Mouse (Mus musculus): ENCODE measurements at regions not wholly inside any gene's neighbourhood (a gene's known extent, or its start where the extent isn't known, plus 50 kb on each side); places are given as distances from the start of the nearest gene placed in this dataset.

DNA sequence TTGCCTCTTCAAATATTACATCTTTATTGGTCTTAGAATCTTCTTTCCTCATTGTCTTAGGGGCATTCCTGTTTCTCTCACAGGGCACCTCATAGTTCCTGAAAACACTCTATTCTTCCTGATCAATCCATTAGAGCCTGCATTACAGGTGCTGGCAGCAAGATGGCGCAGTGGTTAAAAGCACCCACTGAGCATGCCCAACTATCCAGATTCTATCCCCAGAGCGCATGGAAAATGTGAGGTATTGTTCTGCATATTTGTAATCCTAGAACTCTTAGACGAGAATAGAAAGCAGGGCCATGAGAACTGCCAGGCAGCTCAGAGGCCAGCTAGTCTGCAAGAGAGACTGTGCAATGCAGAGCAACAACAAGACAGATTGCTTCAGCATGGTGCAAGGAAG, 67.7 kb upstream of the Fam98a start:
- Histone ChIP-seq H3K27me3 (replicated peaks; ENCODE audit: control insufficient read depth, insufficient read depth, low read length) (no peaks in the 10 kb centered on the region), H3K4me3 (ENCODE audit: low read depth, low read length) (no peak overlapping the region), H3K36me3 (ENCODE audit: control insufficient read depth, insufficient read depth, low read length) (no peaks in the 10 kb centered on the region), H3K4me2 (ENCODE audit: low read length) (no peak overlapping the region), H3K27ac (ENCODE audit: low read depth) (no peak overlapping the region), H3K9me3 (ENCODE audit: control insufficient read depth, low read length) (no peaks in the 10 kb centered on the region), H3K9ac (ENCODE audit: low read length) (no peak overlapping the region), H3K4me1 (replicated peaks; ENCODE audit: control insufficient read depth, insufficient read depth, low read length) (no peaks in the 10 kb centered on the region)
- no peak for ATAC-seq (replicated peaks; ENCODE audit: low FRiP score, low TSS enrichment, low read depth)
- WGBS, result 70% methylated on average over 3 of the region's 3 CpGs
- no peak for DNase-seq (ENCODE audit: low spot score)

DNA sequence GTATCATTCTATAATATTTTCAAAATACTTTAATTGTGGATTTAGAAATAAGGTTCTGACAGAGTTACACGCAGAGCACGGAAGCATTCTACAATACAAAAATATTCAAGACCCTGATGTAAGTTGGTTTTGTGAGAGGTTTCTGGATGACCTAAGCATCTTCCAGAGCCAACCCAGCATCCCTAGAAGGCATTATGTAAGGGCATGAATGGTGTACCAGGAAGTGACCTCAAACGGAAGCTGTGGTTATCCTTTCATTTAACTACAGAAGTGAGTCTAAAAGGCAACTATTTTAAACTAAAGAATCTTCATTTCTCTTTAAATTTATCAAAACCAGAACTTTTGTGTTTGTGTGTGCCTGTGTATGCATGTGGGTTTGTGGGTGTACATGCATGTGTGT, 66.8 kb upstream of the Fam98a start:
- no peak overlapping the region for H3K27ac ChIP-seq (ENCODE audit: low read depth)
- 94% methylated on average over 3 of the region's 3 CpGs for WGBS

DNA sequence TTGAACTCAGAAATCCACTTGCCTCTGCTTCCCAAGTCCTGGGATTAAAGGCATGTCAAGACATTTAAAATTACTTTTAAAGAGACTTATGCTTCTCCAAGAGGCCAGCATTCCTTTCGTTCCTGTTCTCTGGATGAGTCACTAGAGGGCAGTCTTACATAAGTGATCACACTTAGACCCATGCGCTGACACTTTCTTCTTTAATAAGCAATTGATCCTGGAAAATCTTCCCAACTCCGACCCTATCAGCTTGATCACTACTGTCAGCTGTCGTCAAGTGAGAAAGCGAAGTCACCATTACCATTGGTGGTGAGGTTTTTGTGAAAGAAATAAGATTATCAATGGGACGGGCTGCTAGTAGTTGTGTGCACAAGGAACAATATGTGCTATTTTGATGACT, 65.5 kb upstream of the Fam98a start:
- no peak overlapping the region for H3K9ac ChIP-seq (ENCODE audit: low read length)
- no peaks in the 10 kb centered on the region for H3K9me3 ChIP-seq (ENCODE audit: control insufficient read depth, low read length)
- no peak overlapping the region for H3K4me3 ChIP-seq (ENCODE audit: low read depth, low read length)
- ATAC-seq (replicated peaks; ENCODE audit: low FRiP score, low TSS enrichment, low read depth) (0 out of 2 replicates have a peak, but pooled peaks have one; percentile 53), DNase-seq (ENCODE audit: low spot score) (peak; percentile 56)
- no peaks in the 10 kb centered on the region for H3K4me1 ChIP-seq (replicated peaks; ENCODE audit: control insufficient read depth, insufficient read depth, low read length)
- no peaks in the 10 kb centered on the region for H3K36me3 ChIP-seq (ENCODE audit: control insufficient read depth, insufficient read depth, low read length)
- no peak overlapping the region for H3K4me2 ChIP-seq (ENCODE audit: low read length)
- no peaks in the 10 kb centered on the region for H3K27me3 ChIP-seq (replicated peaks; ENCODE audit: control insufficient read depth, insufficient read depth, low read length)
- H3K27ac ChIP-seq (ENCODE audit: low read depth), result no peak overlapping the region
- WGBS, result 25% methylated on average over 6 of the region's 6 CpGs

More for the DNA sequence above, 66.8 kb upstream of the Fam98a start:
- Histone ChIP-seq H3K9me3 (ENCODE audit: control insufficient read depth, low read length) (no peaks in the 10 kb centered on the region), H3K9ac (ENCODE audit: low read length) (no peak overlapping the region), H3K27me3 (replicated peaks; ENCODE audit: control insufficient read depth, insufficient read depth, low read length) (no peaks in the 10 kb centered on the region), H3K36me3 (ENCODE audit: control insufficient read depth, insufficient read depth, low read length) (no peaks in the 10 kb centered on the region), H3K4me3 (ENCODE audit: low read depth, low read length) (no peak overlapping the region), H3K4me2 (ENCODE audit: low read length) (no peak overlapping the region), H3K4me1 (replicated peaks; ENCODE audit: control insufficient read depth, insufficient read depth, low read length) (no peaks in the 10 kb centered on the region)
- ATAC-seq (replicated peaks; ENCODE audit: low FRiP score, low TSS enrichment, low read depth), result no peak
- no peak for DNase-seq (ENCODE audit: low spot score)

- Histone ChIP-seq H3K27me3 (replicated peaks; ENCODE audit: control insufficient read depth, insufficient read depth, low read length) (no peaks in the 10 kb centered on the region), H3K4me1 (replicated peaks; ENCODE audit: control insufficient read depth, insufficient read depth, low read length) (no peaks in the 10 kb centered on the region), H3K4me2 (ENCODE audit: low read length) (no peak overlapping the region), H3K4me3 (ENCODE audit: low read depth, low read length) (no peak overlapping the region), H3K36me3 (ENCODE audit: control insufficient read depth, insufficient read depth, low read length) (no peaks in the 10 kb centered on the region), H3K9me3 (ENCODE audit: control insufficient read depth, low read length) (no peaks in the 10 kb centered on the region), H3K9ac (ENCODE audit: low read length) (no peak overlapping the region), H3K27ac (ENCODE audit: low read depth) (no peak overlapping the region)
- DNase-seq (ENCODE audit: low spot score) (no peak), ATAC-seq (replicated peaks; ENCODE audit: low FRiP score, low TSS enrichment, low read depth) (no peak)
- 87% methylated on average over 2 of the region's 2 CpGs for WGBS
These were observed 63.6 kb upstream of the Fam98a start for GRCm38 (mm10) chr17:75615335-75615734.

DNA sequence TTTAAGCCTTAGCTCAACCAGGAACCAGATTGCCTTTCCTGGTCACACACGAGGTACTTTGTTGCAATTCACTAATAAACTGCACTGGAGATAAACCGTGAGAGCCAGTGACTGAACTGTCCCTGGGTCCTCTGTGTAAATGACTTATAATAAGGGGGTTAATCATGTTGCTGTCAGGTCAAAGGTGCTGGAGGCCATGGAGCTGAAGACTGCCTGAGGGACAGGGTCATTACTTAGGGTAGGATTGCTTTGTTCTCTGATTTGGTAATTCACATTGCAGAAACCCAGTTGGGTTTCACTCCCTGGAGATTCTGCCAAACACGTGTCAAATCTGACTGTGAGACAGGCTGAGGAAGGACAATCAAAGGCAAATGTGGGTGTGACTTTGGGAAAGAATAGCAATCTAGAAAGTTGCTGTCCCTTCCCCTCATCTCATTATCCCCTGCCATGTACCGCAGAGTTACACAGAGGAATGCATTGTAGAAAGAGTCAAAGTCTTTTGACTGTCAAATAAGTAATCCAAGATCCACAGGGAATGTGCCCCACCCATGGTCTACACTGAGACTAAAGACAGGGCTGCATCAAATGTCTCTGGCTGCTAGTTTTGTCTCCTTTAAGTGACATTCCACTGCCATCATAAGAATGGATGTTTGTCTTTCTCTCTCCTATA, 51.8 kb upstream of the Fam98a start:
- H3K9me3 ChIP-seq (ENCODE audit: control insufficient read depth, low read length), result no peaks in the 10 kb centered on the region
- H3K4me2 ChIP-seq (ENCODE audit: low read length), result no peak overlapping the region
- DNase-seq (ENCODE audit: low spot score) (no peak), ATAC-seq (replicated peaks; ENCODE audit: low FRiP score, low TSS enrichment, low read depth) (no peak)
- H3K4me3 ChIP-seq (ENCODE audit: low read depth, low read length), result no peak overlapping the region
- no peaks in the 10 kb centered on the region for H3K36me3 ChIP-seq (ENCODE audit: control insufficient read depth, insufficient read depth, low read length)
- WGBS, result 16% methylated on average over 4 of the region's 4 CpGs
- no peaks in the 10 kb centered on the region for H3K27me3 ChIP-seq (replicated peaks; ENCODE audit: control insufficient read depth, insufficient read depth, low read length)
- H3K27ac ChIP-seq (ENCODE audit: low read depth), result no peak overlapping the region
- no peaks in the 10 kb centered on the region for H3K4me1 ChIP-seq (replicated peaks; ENCODE audit: control insufficient read depth, insufficient read depth, low read length)
- no peak overlapping the region for H3K9ac ChIP-seq (ENCODE audit: low read length)

Measured in intestine, embryonic 14.5 days (tissue).